Mouse (Mus musculus): ENCODE measurements around the gene Ctnna3. TPM values are rescaled to one million over a fixed set of nuclear protein-coding genes. Genes with fewer than 3 reads are reported as not detected.
"Not testable (repeated sequence)": the region's sequence is repeated elsewhere in the genome, so short reads cannot be mapped to it uniquely, and the experiment has no call there.

Ctnna3 gene
- polyA plus RNA-seq, 1 experiment from 2014 or later: 1.2 TPM

DNA sequence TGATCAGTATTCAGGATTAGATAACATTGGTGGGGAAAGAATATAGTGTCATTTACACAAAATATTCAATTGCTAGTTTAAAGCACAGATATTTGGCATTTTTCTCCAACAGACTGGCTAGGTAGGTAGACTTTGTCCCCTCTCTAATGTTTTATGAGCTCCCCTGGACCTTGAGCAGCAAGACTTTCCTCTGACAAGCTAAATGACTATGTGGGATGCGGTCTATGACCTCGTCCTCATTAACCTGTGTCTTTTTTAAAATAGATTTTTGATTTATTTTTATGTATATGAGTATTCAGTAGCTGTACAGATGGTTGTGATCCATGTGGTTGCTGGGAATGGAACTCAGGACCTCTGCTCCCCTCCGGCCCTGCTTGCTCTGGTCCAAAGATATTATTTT is 1471.8 kb downstream of the Ctnna3 start:
- no peak overlapping the region for H3K4me3 ChIP-seq (replicated peaks; ENCODE audit: low read length)
- H3K9ac ChIP-seq (ENCODE audit: low read length): no peak overlapping the region
- H3K4me1 ChIP-seq (ENCODE audit: control insufficient read depth, insufficient read depth, low read length): no peaks in the 10 kb centered on the region
- H3K36me3 ChIP-seq (ENCODE audit: control insufficient read depth, insufficient read depth, low read length): no peaks in the 10 kb centered on the region
- H3K9me3 ChIP-seq (replicated peaks; ENCODE audit: control insufficient read depth, low read length): no peaks in the 10 kb centered on the region
- WGBS: 84% methylated on average over 3 of the region's 3 CpGs
- ATAC-seq (ENCODE audit: insufficient read depth, low FRiP score): no peak
- H3K4me2 ChIP-seq (ENCODE audit: low read depth, low read length): no peak overlapping the region
- no peak overlapping the region for H3K27ac ChIP-seq (ENCODE audit: low read length)
- H3K27me3 ChIP-seq (ENCODE audit: control insufficient read depth, insufficient read depth, low read length): no peaks in the 10 kb centered on the region

DNA sequence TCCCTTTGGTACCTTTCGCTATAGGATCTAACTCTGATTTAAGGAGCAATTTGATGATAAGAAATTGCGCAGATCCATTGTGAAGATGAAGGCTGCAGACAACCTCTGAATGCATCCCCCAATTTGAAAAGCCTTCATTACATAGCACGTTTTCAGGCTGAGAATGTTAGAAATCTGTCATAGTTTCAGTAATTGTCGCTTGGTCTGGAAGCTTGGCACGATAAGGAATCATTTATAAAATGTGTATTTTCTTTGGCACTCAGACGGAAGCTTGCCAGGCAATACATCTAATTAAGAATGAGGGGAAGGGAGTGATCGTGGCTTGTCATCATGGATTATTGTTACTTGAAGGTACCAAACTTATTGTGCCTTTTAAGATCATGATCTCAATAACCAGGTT is 1511.1 kb downstream of the Ctnna3 start:
- Histone ChIP-seq H3K4me2 (ENCODE audit: low read depth, low read length) (no peak overlapping the region), H3K4me3 (replicated peaks; ENCODE audit: low read length) (no peak overlapping the region)
- WGBS: 84% methylated on average over 7 of the region's 7 CpGs

DNA sequence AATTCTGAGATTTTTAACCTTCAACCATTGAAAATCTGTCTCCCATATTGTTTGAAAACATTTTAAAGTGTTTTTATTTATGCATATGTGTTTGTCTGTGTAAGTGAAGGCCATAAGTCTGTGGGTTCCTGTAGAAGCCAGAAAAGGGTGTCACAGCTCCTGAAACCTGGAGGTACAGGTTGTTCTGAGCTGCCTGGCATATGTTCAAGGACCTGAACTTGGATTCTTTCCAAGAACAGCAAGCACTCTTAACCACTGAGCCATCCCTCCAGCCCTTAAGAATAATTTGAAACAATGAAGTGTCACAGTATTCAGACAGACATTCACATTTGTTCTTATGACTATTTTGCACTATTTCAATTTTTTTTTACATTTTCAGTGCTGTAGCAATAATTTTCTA is 1528.5 kb downstream of the Ctnna3 start:
- Histone ChIP-seq H3K9me3 (replicated peaks; ENCODE audit: control insufficient read depth, low read length) (no peaks in the 10 kb centered on the region), H3K9ac (ENCODE audit: low read length) (no peak overlapping the region), H3K36me3 (ENCODE audit: control insufficient read depth, insufficient read depth, low read length) (no peaks in the 10 kb centered on the region), H3K27me3 (ENCODE audit: control insufficient read depth, insufficient read depth, low read length) (no peaks in the 10 kb centered on the region), H3K4me1 (ENCODE audit: control insufficient read depth, insufficient read depth, low read length) (no peaks in the 10 kb centered on the region), H3K4me2 (ENCODE audit: low read depth, low read length) (no peak overlapping the region), H3K4me3 (replicated peaks; ENCODE audit: low read length) (no peak overlapping the region), H3K27ac (ENCODE audit: low read length) (no peak overlapping the region)
- ATAC-seq (ENCODE audit: insufficient read depth, low FRiP score): no peak

More for the DNA sequence above, 1511.1 kb downstream of the Ctnna3 start:
- no peaks in the 10 kb centered on the region for H3K4me1 ChIP-seq (ENCODE audit: control insufficient read depth, insufficient read depth, low read length)
- H3K27me3 ChIP-seq (ENCODE audit: control insufficient read depth, insufficient read depth, low read length): no peaks in the 10 kb centered on the region
- no peak overlapping the region for H3K9ac ChIP-seq (ENCODE audit: low read length)
- no peaks in the 10 kb centered on the region for H3K9me3 ChIP-seq (replicated peaks; ENCODE audit: control insufficient read depth, low read length)
- no peak for ATAC-seq (ENCODE audit: insufficient read depth, low FRiP score)
- no peak overlapping the region for H3K27ac ChIP-seq (ENCODE audit: low read length)
- no peaks in the 10 kb centered on the region for H3K36me3 ChIP-seq (ENCODE audit: control insufficient read depth, insufficient read depth, low read length)

DNA sequence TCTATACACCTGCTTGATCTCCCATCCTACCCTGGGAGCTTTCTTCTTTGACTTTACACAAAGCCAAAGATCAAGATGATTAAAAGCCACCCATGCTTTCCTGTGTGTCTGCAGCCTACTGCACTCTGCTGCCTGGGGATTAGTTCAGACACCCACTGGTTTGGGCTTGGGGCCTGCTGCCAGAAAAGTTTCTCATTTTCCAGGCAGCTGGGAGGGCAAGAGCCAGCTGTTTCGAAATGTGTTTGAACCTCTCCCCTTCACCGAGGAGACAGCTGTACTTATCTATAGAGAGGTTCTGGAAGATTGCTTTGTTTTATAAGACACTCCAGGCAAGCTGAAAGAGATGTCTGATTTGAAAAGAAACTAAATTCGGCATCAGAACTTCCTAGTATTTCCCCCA is 1563.0 kb downstream of the Ctnna3 start:
- 32% methylated on average over 3 of the region's 3 CpGs for WGBS
- no peak for ATAC-seq (ENCODE audit: insufficient read depth, low FRiP score)
- no peaks in the 10 kb centered on the region for H3K4me1 ChIP-seq (ENCODE audit: control insufficient read depth, insufficient read depth, low read length)
- no peak overlapping the region for H3K27ac ChIP-seq (ENCODE audit: low read length)
- H3K9me3 ChIP-seq (replicated peaks; ENCODE audit: control insufficient read depth, low read length): no peaks in the 10 kb centered on the region
- no peaks in the 10 kb centered on the region for H3K36me3 ChIP-seq (ENCODE audit: control insufficient read depth, insufficient read depth, low read length)
- H3K4me3 ChIP-seq (replicated peaks; ENCODE audit: low read length): no peak overlapping the region
- no peak overlapping the region for H3K4me2 ChIP-seq (ENCODE audit: low read depth, low read length)
- H3K27me3 ChIP-seq (ENCODE audit: control insufficient read depth, insufficient read depth, low read length): no peaks in the 10 kb centered on the region
- H3K9ac ChIP-seq (ENCODE audit: low read length): no peak overlapping the region

DNA sequence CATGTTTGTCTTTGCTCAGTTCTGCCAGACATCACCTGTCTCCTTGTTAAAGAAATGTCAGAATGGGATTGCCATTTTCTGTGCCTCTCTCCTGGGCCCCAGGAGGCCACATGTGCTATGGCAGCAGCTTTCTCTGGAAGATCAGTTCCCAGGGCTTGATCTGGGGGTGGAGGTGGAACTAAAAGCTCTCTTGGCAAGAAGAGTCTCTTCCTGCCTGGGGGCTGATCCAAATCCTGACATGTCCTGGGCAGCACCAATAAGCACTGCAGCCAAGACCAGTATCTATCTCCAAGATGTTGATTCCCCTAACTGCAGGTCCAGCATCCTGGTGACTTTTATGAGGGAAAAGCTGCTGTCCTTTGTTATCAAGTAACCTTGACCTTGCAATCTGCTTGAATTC is 1583.6 kb downstream of the Ctnna3 start:
- Histone ChIP-seq H3K27me3 (ENCODE audit: control insufficient read depth, insufficient read depth, low read length) (no peaks in the 10 kb centered on the region), H3K9me3 (replicated peaks; ENCODE audit: control insufficient read depth, low read length) (no peaks in the 10 kb centered on the region), H3K27ac (ENCODE audit: low read length) (no peak overlapping the region), H3K4me1 (ENCODE audit: control insufficient read depth, insufficient read depth, low read length) (no peaks in the 10 kb centered on the region), H3K9ac (ENCODE audit: low read length) (no peak overlapping the region), H3K4me3 (replicated peaks; ENCODE audit: low read length) (no peak overlapping the region), H3K4me2 (ENCODE audit: low read depth, low read length) (no peak overlapping the region), H3K36me3 (ENCODE audit: control insufficient read depth, insufficient read depth, low read length) (no peaks in the 10 kb centered on the region)
- ATAC-seq (ENCODE audit: insufficient read depth, low FRiP score): no peak

DNA sequence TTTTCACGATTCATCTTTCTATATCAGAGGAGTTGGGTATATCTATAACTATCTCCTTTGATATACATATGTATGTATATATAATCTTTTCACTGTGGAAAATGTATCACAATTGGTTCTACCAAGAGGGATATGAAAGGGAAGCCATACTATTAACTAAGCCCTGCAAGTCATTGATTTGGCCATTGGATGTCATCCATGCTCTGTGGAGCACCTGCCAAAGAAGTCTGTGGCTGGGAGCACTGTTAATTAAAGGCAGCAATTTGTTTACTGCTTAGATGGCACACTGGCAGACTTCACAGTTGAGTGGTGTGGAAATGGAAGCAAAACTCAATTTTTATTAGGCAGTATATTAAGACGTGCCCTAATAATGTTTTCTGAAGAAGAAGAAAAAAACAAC is 1592.8 kb downstream of the Ctnna3 start:
- ATAC-seq (ENCODE audit: insufficient read depth, low FRiP score): no peak
- Histone ChIP-seq H3K27me3 (ENCODE audit: control insufficient read depth, insufficient read depth, low read length) (no peaks in the 10 kb centered on the region), H3K27ac (ENCODE audit: low read length) (no peak overlapping the region), H3K36me3 (ENCODE audit: control insufficient read depth, insufficient read depth, low read length) (no peaks in the 10 kb centered on the region), H3K9ac (ENCODE audit: low read length) (no peak overlapping the region), H3K4me1 (ENCODE audit: control insufficient read depth, insufficient read depth, low read length) (no peaks in the 10 kb centered on the region), H3K9me3 (replicated peaks; ENCODE audit: control insufficient read depth, low read length) (no peaks in the 10 kb centered on the region), H3K4me2 (ENCODE audit: low read depth, low read length) (no peak overlapping the region), H3K4me3 (replicated peaks; ENCODE audit: low read length) (no peak overlapping the region)
- WGBS: 86% methylated on average over 2 of the region's 2 CpGs

DNA sequence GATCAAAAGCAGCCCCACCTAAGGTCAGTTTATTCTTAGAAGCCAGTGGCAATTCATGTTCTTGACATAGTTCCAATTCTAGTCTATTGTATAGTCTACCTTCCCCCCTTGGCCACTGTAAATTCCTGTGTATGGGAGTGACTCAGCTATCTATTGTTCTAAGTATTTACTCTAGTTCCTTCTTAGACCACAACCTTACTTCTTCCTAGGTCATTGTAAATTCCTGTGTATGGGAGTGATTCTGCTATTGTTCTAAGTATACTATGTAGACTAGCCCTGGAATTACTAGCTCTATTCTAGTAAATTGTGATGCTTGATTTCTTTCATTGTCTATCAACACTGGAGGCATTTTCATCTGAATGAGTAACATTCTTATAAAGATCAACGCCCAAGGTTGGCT is 1603.6 kb downstream of the Ctnna3 start:
- not testable (repeated sequence) for H3K27ac ChIP-seq (ENCODE audit: low read length); H3K9me3 ChIP-seq (replicated peaks; ENCODE audit: control insufficient read depth, low read length); ATAC-seq (ENCODE audit: insufficient read depth, low FRiP score); H3K4me3 ChIP-seq (replicated peaks; ENCODE audit: low read length); H3K4me2 ChIP-seq (ENCODE audit: low read depth, low read length); H3K9ac ChIP-seq (ENCODE audit: low read length); H3K36me3 ChIP-seq (ENCODE audit: control insufficient read depth, insufficient read depth, low read length); H3K4me1 ChIP-seq (ENCODE audit: control insufficient read depth, insufficient read depth, low read length); H3K27me3 ChIP-seq (ENCODE audit: control insufficient read depth, insufficient read depth, low read length)
- WGBS: 87% methylated on average over 1 of the region's 1 CpGs

Other genes starting within 250 kb of the Ctnna3 start
- gene Mypn, start 226.1 kb upstream of the Ctnna3 start, polyA plus RNA-seq (2015; fragmentation: Nextera tagmentation; extraction: Ambion mirVana): 0.09 and 2.2 TPM in 2 replicates
- gene Herc4, start 186.3 kb upstream of the Ctnna3 start, polyA plus RNA-seq (2015; fragmentation: Nextera tagmentation; extraction: Ambion mirVana): 39.9 and 41.1 TPM in 2 replicates
- 3.3 and 4.5 TPM in 2 replicates for gene Sirt1, start 48.4 kb upstream of the Ctnna3 start, polyA plus RNA-seq (2015; fragmentation: Nextera tagmentation; extraction: Ambion mirVana)
- 9.4 and 9.7 TPM in 2 replicates for gene Dnajc12, start 47.7 kb upstream of the Ctnna3 start, polyA plus RNA-seq (2015; fragmentation: Nextera tagmentation; extraction: Ambion mirVana)
- not detected in 2 replicates for gene Gm7075, start 8.3 kb upstream of the Ctnna3 start, polyA plus RNA-seq (2015; fragmentation: Nextera tagmentation; extraction: Ambion mirVana)

All from stomach, embryonic 16.5 days (tissue).